In genomic region chr14:24900501-24901179, GRCm38 (mm10) we compare ENCODE assay signal across 8 mouse cellular contexts.
A peak's percentile ranks its signal among the peaks of the same experiment; 100 is the strongest.
DNase-seq lines count a peak whose midpoint lies in the region; ATAC-seq and TF ChIP-seq lines count a peak whose summit lies in the region.

No protein-coding gene starts in this region.

- H3K4me3 ChIP-seq in embryonic facial prominence, embryonic 15.5 days (replicated peaks) = no peak overlapping the region
- H3K4me3 ChIP-seq in hindbrain, embryonic 13.5 days = no peak overlapping the region
- no peak overlapping the region for H3K4me3 ChIP-seq in midbrain, embryonic 11.5 days (ENCODE audit: low read depth, low read length)
- no peak overlapping the region for H3K4me3 ChIP-seq in thymus, adult 2 months (ENCODE audit: control insufficient read depth, insufficient read depth, low read length)
- H3K4me3 ChIP-seq in liver, embryonic 12.5 days = no peak overlapping the region

- no peak overlapping the region for H3K9ac ChIP-seq in embryonic facial prominence, embryonic 15.5 days
- H3K9ac ChIP-seq in hindbrain, embryonic 13.5 days = no peak overlapping the region
- H3K9ac ChIP-seq in midbrain, embryonic 11.5 days (ENCODE audit: low read length) = no peak overlapping the region
- H3K9ac ChIP-seq in liver, embryonic 12.5 days = no peak overlapping the region

- no peak for TF ChIP-seq CTCF in thymus, adult 2 months (IDR thresholded peaks at IDR 0.05; ENCODE audit: borderline replicate concordance, control insufficient read depth, extremely low read depth, insufficient read depth, low read length, poor library complexity)

- peak overlapping the region; percentile 85 for H3K27ac ChIP-seq in embryonic facial prominence, embryonic 15.5 days (replicated peaks)
- H3K27ac ChIP-seq in hindbrain, embryonic 13.5 days = peak overlapping the region; percentile 26; the same call in 1 of the 2 replicates
- H3K27ac ChIP-seq in midbrain, embryonic 11.5 days (ENCODE audit: low read depth, low read length) = no peak overlapping the region
- H3K27ac ChIP-seq in thymus, adult 2 months (ENCODE audit: control insufficient read depth, insufficient read depth, low read length) = no peak overlapping the region
- no peak overlapping the region for H3K27ac ChIP-seq in liver, embryonic 12.5 days

- peak; percentile 94 for ATAC-seq in embryonic facial prominence, embryonic 15.5 days (ENCODE audit: insufficient number of reproducible peaks, low FRiP score, low TSS enrichment, low read depth)
- ATAC-seq in hindbrain, embryonic 13.5 days (ENCODE audit: low FRiP score) = no peak
- ATAC-seq in midbrain, embryonic 11.5 days (ENCODE audit: low FRiP score) = no peak
- no peak for ATAC-seq in liver, embryonic 12.5 days

- H3K4me1 ChIP-seq in embryonic facial prominence, embryonic 15.5 days = peaks cover 26% of the 10 kb centered on the region
- peaks cover 7% of the 10 kb centered on the region for H3K4me1 ChIP-seq in hindbrain, embryonic 13.5 days (replicated peaks)
- peaks cover 4% of the 10 kb centered on the region; the same call in 1 of the 2 replicates for H3K4me1 ChIP-seq in midbrain, embryonic 11.5 days (ENCODE audit: control insufficient read depth, insufficient read depth, low read length)
- no peaks in the 10 kb centered on the region for H3K4me1 ChIP-seq in thymus, adult 2 months (replicated peaks; ENCODE audit: control insufficient read depth, insufficient read depth, low read length)
- no peaks in the 10 kb centered on the region for H3K4me1 ChIP-seq in liver, embryonic 12.5 days

- DNase-seq in heart, adult 11 months = peak; percentile 92
- DNase-seq in heart, postnatal 25 days (ENCODE audit: low spot score) = no peak
- DNase-seq in midbrain, embryonic 11.5 days (ENCODE audit: low spot score, missing footprints) = peak; percentile 51
- DNase-seq in thymus, adult 2 months = no peak
- no peak for DNase-seq in spleen, postnatal 36 days (ENCODE audit: low spot score in 2 of 2)

- intact Hi-C loops in heart, postnatal 25 days (cut with DNase I) = loop anchor here (5.0 to 10.0 kb wide), 3 partner anchors 123 to 664 kb away; partner anchors contain the start of gene Zmiz1

- no peak for TF ChIP-seq POLR2A in thymus, adult 2 months (IDR thresholded peaks at IDR 0.05; ENCODE audit: control insufficient read depth, extremely low read depth, insufficient read depth, low read length, poor library complexity)

- no peak overlapping the region for H3K4me2 ChIP-seq in embryonic facial prominence, embryonic 15.5 days (replicated peaks)
- no peak overlapping the region for H3K4me2 ChIP-seq in hindbrain, embryonic 13.5 days
- no peak overlapping the region for H3K4me2 ChIP-seq in midbrain, embryonic 11.5 days
- H3K4me2 ChIP-seq in liver, embryonic 12.5 days = no peak overlapping the region

- no peaks in the 10 kb centered on the region for H3K9me3 ChIP-seq in embryonic facial prominence, embryonic 15.5 days (replicated peaks)
- peaks cover 7% of the 10 kb centered on the region; the same call in 1 of the 2 replicates for H3K9me3 ChIP-seq in hindbrain, embryonic 13.5 days
- no peaks in the 10 kb centered on the region for H3K9me3 ChIP-seq in midbrain, embryonic 11.5 days (ENCODE audit: control insufficient read depth, low read length)
- no peaks in the 10 kb centered on the region for H3K9me3 ChIP-seq in liver, embryonic 12.5 days (replicated peaks)

- no peaks in the 10 kb centered on the region for H3K36me3 ChIP-seq in embryonic facial prominence, embryonic 15.5 days
- H3K36me3 ChIP-seq in hindbrain, embryonic 13.5 days = no peaks in the 10 kb centered on the region
- no peaks in the 10 kb centered on the region for H3K36me3 ChIP-seq in midbrain, embryonic 11.5 days (ENCODE audit: control insufficient read depth, insufficient read depth, low read length)
- no peaks in the 10 kb centered on the region for H3K36me3 ChIP-seq in thymus, adult 2 months (ENCODE audit: control insufficient read depth, insufficient read depth, low read length)
- H3K36me3 ChIP-seq in liver, embryonic 12.5 days = no peaks in the 10 kb centered on the region

- 19% methylated on average over 13 of the region's 13 CpGs for WGBS in embryonic facial prominence, embryonic 15.5 days
- WGBS in hindbrain, embryonic 13.5 days = 72% methylated on average over 13 of the region's 13 CpGs
- 69% methylated on average over 13 of the region's 13 CpGs for WGBS in midbrain, embryonic 11.5 days
- 84% methylated on average over 13 of the region's 13 CpGs for WGBS in thymus, adult 2 months
- 64% methylated on average over 13 of the region's 13 CpGs for WGBS in liver, embryonic 12.5 days (ENCODE audit: insufficient replicate concordance)

- no peaks in the 10 kb centered on the region for H3K27me3 ChIP-seq in embryonic facial prominence, embryonic 15.5 days
- H3K27me3 ChIP-seq in hindbrain, embryonic 13.5 days = peaks cover 6% of the 10 kb centered on the region; the same call in 1 of the 2 replicates
- no peaks in the 10 kb centered on the region for H3K27me3 ChIP-seq in midbrain, embryonic 11.5 days (ENCODE audit: control insufficient read depth, insufficient read depth, low read length)
- H3K27me3 ChIP-seq in thymus, adult 2 months (ENCODE audit: control insufficient read depth, insufficient read depth, low read length) = no peaks in the 10 kb centered on the region
- no peaks in the 10 kb centered on the region for H3K27me3 ChIP-seq in liver, embryonic 12.5 days (replicated peaks)

Comparison
In these comparisons a context has a peak if more than half of its experiments do, and no peak if none do; other contexts are left out.
1. DNase-seq: peak in heart, adult 11 months (single experiment) and midbrain, embryonic 11.5 days (single experiment); none in heart, postnatal 25 days (single experiment), thymus, adult 2 months (single experiment) and spleen, postnatal 36 days (0 of 2).
2. H3K27ac ChIP-seq: peak in embryonic facial prominence, embryonic 15.5 days (single experiment) and hindbrain, embryonic 13.5 days (single experiment); none in midbrain, embryonic 11.5 days (single experiment), thymus, adult 2 months (single experiment) and liver, embryonic 12.5 days (single experiment).